Mouse (Mus musculus): ENCODE results near the gene Rtl8a.
"Not testable (repeated sequence)": the region's sequence is repeated elsewhere in the genome, so short reads cannot be mapped to it uniquely, and the experiment has no call there.

Rtl8a gene

GRCm38 (mm10) chrX:53642980-53643961 lies at the start of gene Rtl8a:
TSS of gene Rtl8a (minus strand) at chrX:53643682.
- peak; percentile 85 for DNase-seq (ENCODE audit: low spot score)

GRCm38 (mm10) chrX:53693141-53693540 lies 49.7 kb upstream of the Rtl8a start:
- no peak for DNase-seq (ENCODE audit: low spot score)

- DNase-seq (ENCODE audit: low spot score): no peak
Observed at GRCm38 (mm10) chrX:53692065-53692464, 48.6 kb upstream of the Rtl8a start.

- DNase-seq (ENCODE audit: low spot score): not testable (repeated sequence)
Observed at GRCm38 (mm10) chrX:53684676-53685075, 41.2 kb upstream of the Rtl8a start.

GRCm38 (mm10) chrX:53682650-53683049 lies 39.2 kb upstream of the Rtl8a start:
- not testable (repeated sequence) for DNase-seq (ENCODE audit: low spot score)

- peak; percentile 54 for DNase-seq (ENCODE audit: low spot score)
Observed at GRCm38 (mm10) chrX:53676943-53677342, 33.5 kb upstream of the Rtl8a start.

GRCm38 (mm10) chrX:53670696-53671095 lies 27.2 kb upstream of the Rtl8a start:
- not testable (repeated sequence) for DNase-seq (ENCODE audit: low spot score)

GRCm38 (mm10) chrX:53670294-53670693 lies 26.8 kb upstream of the Rtl8a start, which contains the start of gene Rtl8b:
TSS of gene Rtl8b (minus strand) at chrX:53670408.
- peak; percentile 88 for DNase-seq (ENCODE audit: low spot score)

GRCm38 (mm10) chrX:53669557-53670270 lies 26.2 kb upstream of the Rtl8a start:
- DNase-seq (ENCODE audit: low spot score): not testable (repeated sequence)

- peak; percentile 2 for DNase-seq (ENCODE audit: low spot score)
Observed at GRCm38 (mm10) chrX:53652917-53653316, 9.4 kb upstream of the Rtl8a start.

- peak; percentile 19 for DNase-seq (ENCODE audit: low spot score)
Observed at GRCm38 (mm10) chrX:53645885-53646284, 2.4 kb upstream of the Rtl8a start.

GRCm38 (mm10) chrX:53642604-53642979 lies 890 bp downstream of the Rtl8a start:
- DNase-seq (ENCODE audit: low spot score): not testable (repeated sequence)

GRCm38 (mm10) chrX:53638107-53638506 lies 5.4 kb downstream of the Rtl8a start:
- DNase-seq (ENCODE audit: low spot score): not testable (repeated sequence)

- DNase-seq (ENCODE audit: low spot score): not testable (repeated sequence)
Observed at GRCm38 (mm10) chrX:53611395-53611794, 32.1 kb downstream of the Rtl8a start.

GRCm38 (mm10) chrX:53610571-53610970 lies 32.9 kb downstream of the Rtl8a start:
- peak; percentile 72 for DNase-seq (ENCODE audit: low spot score)

- not testable (repeated sequence) for DNase-seq (ENCODE audit: low spot score)
Observed at GRCm38 (mm10) chrX:53608879-53609278, 34.6 kb downstream of the Rtl8a start, which contains the start of gene Gm14597. TSS of gene Gm14597 (minus strand) at chrX:53608979.

- no peak for DNase-seq (ENCODE audit: low spot score)
Observed at GRCm38 (mm10) chrX:53608122-53608813, 35.2 kb downstream of the Rtl8a start.

- DNase-seq (ENCODE audit: low spot score): peak; percentile 29
Observed at GRCm38 (mm10) chrX:53607242-53608121, 36.0 kb downstream of the Rtl8a start, which contains the start of gene Rtl8c. TSS of gene Rtl8c (plus strand) at chrX:53608032.

- not testable (repeated sequence) for DNase-seq (ENCODE audit: low spot score)
Observed at GRCm38 (mm10) chrX:53606176-53606575, 37.3 kb downstream of the Rtl8a start.

GRCm38 (mm10) chrX:53599993-53600392 lies 43.5 kb downstream of the Rtl8a start:
- peak; percentile 24 for DNase-seq (ENCODE audit: low spot score)

Measured in lung, postnatal 25 days (tissue).